Comparison of ENCODE assay signal across 18 mouse cellular contexts in the genomic region with DNA sequence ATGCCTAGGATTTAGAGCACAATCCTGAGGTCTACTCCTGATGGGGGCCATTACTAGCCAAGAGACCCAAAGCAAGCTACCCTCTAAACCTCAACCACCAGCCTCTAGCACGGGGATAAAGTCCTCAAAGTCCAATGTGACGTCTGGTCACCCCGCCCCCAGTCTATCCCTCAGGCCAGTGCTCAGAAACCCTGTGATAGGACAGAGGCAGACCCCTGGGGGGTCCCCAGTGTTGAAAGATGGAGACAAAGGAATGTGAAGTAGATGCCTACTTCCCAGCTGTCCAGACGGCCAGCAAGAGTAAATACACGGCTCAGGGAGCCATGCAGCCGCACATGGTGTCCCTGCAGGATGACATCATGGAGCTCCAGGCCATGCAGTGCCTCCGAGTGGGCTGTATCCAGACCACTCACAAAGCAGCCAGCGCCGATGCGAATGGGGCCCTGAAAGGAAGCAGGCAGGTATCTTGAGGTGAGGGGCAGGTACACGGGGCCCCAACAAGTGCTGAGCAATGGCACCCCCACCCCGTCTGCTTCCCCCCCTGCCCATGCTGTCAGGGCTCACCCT. TPM values are rescaled to one million over a fixed set of nuclear protein-coding genes. Genes with fewer than 3 reads are reported as not detected.
A peak's percentile ranks its signal among the peaks of the same experiment; 100 is the strongest.
DNase-seq lines count a peak whose midpoint lies in the region; ATAC-seq and TF ChIP-seq lines count a peak whose summit lies in the region.
"Had no signal": no experiment of that assay in that cellular context is flagged by ENCODE, and none has a peak within 500 bp of the region (broad histone marks: within the 10 kb centered on the region; RNA-seq: fewer than 3 reads in every experiment).

No protein-coding gene starts in this region.

- H3K4me1 ChIP-seq in hindbrain, postnatal 0 days (ENCODE audit: insufficient read depth, low read length): no peaks in the 10 kb centered on the region
- no peaks in the 10 kb centered on the region for H3K4me1 ChIP-seq in hindbrain, embryonic 16.5 days (ENCODE audit: control insufficient read depth, insufficient read depth, low read depth, low read length)
- H3K4me1 ChIP-seq in liver, embryonic 13.5 days (replicated peaks): peaks cover 3% of the 10 kb centered on the region; the same call in 1 of the 2 replicates
- H3K4me1 ChIP-seq: lung, embryonic 15.5 days had no signal

- H3K9me3 ChIP-seq in hindbrain, postnatal 0 days (ENCODE audit: low read length): no peaks in the 10 kb centered on the region
- H3K9me3 ChIP-seq in hindbrain, embryonic 16.5 days (ENCODE audit: control insufficient read depth, low read length): no peaks in the 10 kb centered on the region
- H3K9me3 ChIP-seq in liver, embryonic 13.5 days (replicated peaks): no peaks in the 10 kb centered on the region
- H3K9me3 ChIP-seq: lung, embryonic 15.5 days had no signal

- H3K36me3 ChIP-seq in hindbrain, postnatal 0 days (ENCODE audit: insufficient read depth, low read length): peaks cover 3% of the 10 kb centered on the region; the same call in 1 of the 2 replicates
- H3K36me3 ChIP-seq in hindbrain, embryonic 16.5 days (ENCODE audit: control insufficient read depth, insufficient read depth, low read length): peaks cover 2% of the 10 kb centered on the region; the same call in 1 of the 2 replicates
- H3K36me3 ChIP-seq in liver, embryonic 13.5 days: peaks cover 37% of the 10 kb centered on the region

- no peak for ATAC-seq in cerebellum, adult (ENCODE audit: insufficient number of reproducible peaks, low FRiP score, low TSS enrichment)
- ATAC-seq in hindbrain, postnatal 0 days: 0 out of 2 replicates have a peak, but pooled peaks have one; percentile 32
- no peak for ATAC-seq in hindbrain, embryonic 16.5 days
- peak; percentile 40; the same call in 1 of the 2 replicates for ATAC-seq in liver, embryonic 13.5 days (ENCODE audit: low read depth)
- ATAC-seq: inflammation-experienced regulatory T-cells, adult 6 months had no signal

- no peak overlapping the region for H3K4me2 ChIP-seq in hindbrain, postnatal 0 days (ENCODE audit: low read depth, low read length)
- no peak overlapping the region for H3K4me2 ChIP-seq in hindbrain, embryonic 16.5 days (ENCODE audit: low read length)
- no peak overlapping the region for H3K4me2 ChIP-seq in liver, embryonic 13.5 days
- H3K4me2 ChIP-seq: heart, embryonic 11.5 days; lung, embryonic 15.5 days; midbrain, embryonic 11.5 days had no signal

- H3K27ac ChIP-seq in hindbrain, postnatal 0 days: no peak overlapping the region
- H3K27ac ChIP-seq in hindbrain, embryonic 16.5 days (ENCODE audit: low read depth, low read length): no peak overlapping the region
- H3K27ac ChIP-seq in liver, embryonic 13.5 days: no peak overlapping the region
- H3K27ac ChIP-seq: lung, embryonic 15.5 days; macrophage had no signal

- no peak for TF ChIP-seq CTCF in hindbrain, postnatal 0 days (IDR thresholded peaks at IDR 0.05; ENCODE audit: low read depth)

- peak; percentile 54 for DNase-seq in cerebellum, adult 9-10 months
- DNase-seq in hindbrain, postnatal 0 days (ENCODE audit: low spot score): no peak
- DNase-seq in embryo, embryonic 9.5 days (ENCODE audit: extremely low spot score): peak; percentile 14
- DNase-seq in liver, embryonic 13.5 days: no peak
- DNase-seq in spleen, postnatal 14 days (ENCODE audit: low spot score in 2 of 2): no peak
- no peak for DNase-seq in kidney, postnatal 4 days
- DNase-seq: heart, postnatal 36 days; kidney, adult 2 months; kidney, postnatal 25 days; thymus, postnatal 14 days had no signal

- H3K27me3 ChIP-seq in hindbrain, postnatal 0 days (ENCODE audit: insufficient read depth, low read length): no peaks in the 10 kb centered on the region
- no peaks in the 10 kb centered on the region for H3K27me3 ChIP-seq in hindbrain, embryonic 16.5 days (replicated peaks; ENCODE audit: control insufficient read depth, insufficient read depth, low read length)
- no peaks in the 10 kb centered on the region for H3K27me3 ChIP-seq in liver, embryonic 13.5 days
- H3K27me3 ChIP-seq: CH12.LX; lung, embryonic 15.5 days had no signal

- no peak overlapping the region for H3K4me3 ChIP-seq in hindbrain, postnatal 0 days (ENCODE audit: low read length)
- no peak overlapping the region for H3K4me3 ChIP-seq in hindbrain, embryonic 16.5 days (ENCODE audit: low read length)
- no peak overlapping the region for H3K4me3 ChIP-seq in liver, embryonic 13.5 days (replicated peaks)
- H3K4me3 ChIP-seq: lung, embryonic 15.5 days had no signal

- H3K9ac ChIP-seq in hindbrain, postnatal 0 days (replicated peaks; ENCODE audit: low read length): no peak overlapping the region
- no peak overlapping the region for H3K9ac ChIP-seq in hindbrain, embryonic 16.5 days (ENCODE audit: low read depth, low read length)
- no peak overlapping the region for H3K9ac ChIP-seq in liver, embryonic 13.5 days
- H3K9ac ChIP-seq: lung, embryonic 15.5 days had no signal

- 67% methylated on average over 12 of the region's 12 CpGs for WGBS in hindbrain, postnatal 0 days
- WGBS in hindbrain, embryonic 16.5 days: 72% methylated on average over 12 of the region's 12 CpGs
- WGBS in liver, embryonic 13.5 days (ENCODE audit: insufficient replicate concordance): 73% methylated on average over 12 of the region's 12 CpGs

RNA-seq across cellular contexts. Expression of a gene that starts 12.3 kb away (rescaled TPM):
- total RNA-seq in hindbrain, postnatal 0 days (2014; rRNA removed): 11.0 and 17.9 TPM in 2 replicates
- polyA plus RNA-seq in hindbrain, postnatal 0 days (2015; fragmentation: Nextera tagmentation; extraction: Ambion mirVana): 5.3 and 5.8 TPM in 2 replicates
- 7.2 and 8.1 TPM in 2 replicates for polyA plus RNA-seq in hindbrain, embryonic 16.5 days (2015; fragmentation: Nextera tagmentation; extraction: Ambion mirVana)
- polyA plus RNA-seq in liver, embryonic 13.5 days (2015; fragmentation: Nextera tagmentation; extraction: Ambion mirVana): 2.8 and 3.0 TPM in 2 replicates

RNA-seq across cellular contexts. Expression of a gene that starts 29.7 kb away (rescaled TPM):
- total RNA-seq in hindbrain, postnatal 0 days (2014; rRNA removed): 32.2 and 39.6 TPM in 2 replicates
- 19.9 and 20.2 TPM in 2 replicates for polyA plus RNA-seq in hindbrain, postnatal 0 days (2015; fragmentation: Nextera tagmentation; extraction: Ambion mirVana)
- polyA plus RNA-seq in hindbrain, embryonic 16.5 days (2015; fragmentation: Nextera tagmentation; extraction: Ambion mirVana): 23.5 and 26.5 TPM in 2 replicates
- 21.0 and 25.2 TPM in 2 replicates for polyA plus RNA-seq in liver, embryonic 13.5 days (2015; fragmentation: Nextera tagmentation; extraction: Ambion mirVana)

RNA-seq across cellular contexts. Expression of a gene that starts 43.4 kb away (rescaled TPM):
- total RNA-seq in hindbrain, postnatal 0 days (2014; rRNA removed): 82.5 and 83.1 TPM in 2 replicates
- 60.6 and 64.6 TPM in 2 replicates for polyA plus RNA-seq in hindbrain, postnatal 0 days (2015; fragmentation: Nextera tagmentation; extraction: Ambion mirVana)
- 78.4 and 92.3 TPM in 2 replicates for polyA plus RNA-seq in hindbrain, embryonic 16.5 days (2015; fragmentation: Nextera tagmentation; extraction: Ambion mirVana)
- 75.4 and 92.7 TPM in 2 replicates for polyA plus RNA-seq in liver, embryonic 13.5 days (2015; fragmentation: Nextera tagmentation; extraction: Ambion mirVana)

RNA-seq across cellular contexts. Expression of a gene that starts 43.6 kb away (rescaled TPM):
- 39.5 and 51.9 TPM in 2 replicates for total RNA-seq in hindbrain, postnatal 0 days (2014; rRNA removed)
- 51.4 and 51.6 TPM in 2 replicates for polyA plus RNA-seq in hindbrain, postnatal 0 days (2015; fragmentation: Nextera tagmentation; extraction: Ambion mirVana)
- 74.1 and 77.4 TPM in 2 replicates for polyA plus RNA-seq in hindbrain, embryonic 16.5 days (2015; fragmentation: Nextera tagmentation; extraction: Ambion mirVana)
- 32.0 and 36.5 TPM in 2 replicates for polyA plus RNA-seq in liver, embryonic 13.5 days (2015; fragmentation: Nextera tagmentation; extraction: Ambion mirVana)

Comparison
In these comparisons a context has a peak if more than half of its experiments do, and no peak if none do; other contexts are left out.
1. ATAC-seq: peak in hindbrain, postnatal 0 days (single experiment) and liver, embryonic 13.5 days (single experiment); none in cerebellum, adult (single experiment) and hindbrain, embryonic 16.5 days (single experiment).
2. DNase-seq: peak in cerebellum, adult 9-10 months (single experiment) and embryo, embryonic 9.5 days (single experiment); none in hindbrain, postnatal 0 days (single experiment), liver, embryonic 13.5 days (single experiment), spleen, postnatal 14 days (0 of 2) and kidney, postnatal 4 days (0 of 2).